Mouse (Mus musculus) gastrocnemius, adult 2 months (tissue): ENCODE data around the gene Senp7. TPM values are rescaled to one million over a fixed set of nuclear protein-coding genes. Genes with fewer than 3 reads are reported as not detected.

Experiments
- DNase-seq: peaks from one replicate; pipeline ENCODE4 v3.0.0; 2022
- H3K27ac ChIP-seq: fragments of 200-600 bp; 2 replicates; pipeline ENCODE4 v1.8.1; 2022; ENCODE audit warnings: mild to moderate bottlenecking
- H3K4me3 ChIP-seq: fragments of 200-600 bp; 2 replicates; pipeline ENCODE4 v1.8.1; 2022; ENCODE audit warnings: mild to moderate bottlenecking, moderate library complexity
- CTCF ChIP-seq: fragments of 200-600 bp; IDR thresholded peaks from 2 replicates; pipeline ENCODE4 v1.8.1; 2022; ENCODE audit warnings: antibody characterized with exemption, mild to moderate bottlenecking, moderate library complexity
- intact Hi-C: fragments of 180-260 bp; cut with DNase I; formaldehyde crosslinking; loops from one replicate; pipeline ENCODE4 v1.15.1; 2025
- total RNA-seq, 2 experiments: library from RNA; stranded (reverse); gene quantifications; 2 replicates each; pipeline ENCODE4 v1.2.3; 2021

Gene Senp7
- total RNA-seq, 2 experiments from 2014 or later = 10.9 to 14.6 TPM

DNA sequence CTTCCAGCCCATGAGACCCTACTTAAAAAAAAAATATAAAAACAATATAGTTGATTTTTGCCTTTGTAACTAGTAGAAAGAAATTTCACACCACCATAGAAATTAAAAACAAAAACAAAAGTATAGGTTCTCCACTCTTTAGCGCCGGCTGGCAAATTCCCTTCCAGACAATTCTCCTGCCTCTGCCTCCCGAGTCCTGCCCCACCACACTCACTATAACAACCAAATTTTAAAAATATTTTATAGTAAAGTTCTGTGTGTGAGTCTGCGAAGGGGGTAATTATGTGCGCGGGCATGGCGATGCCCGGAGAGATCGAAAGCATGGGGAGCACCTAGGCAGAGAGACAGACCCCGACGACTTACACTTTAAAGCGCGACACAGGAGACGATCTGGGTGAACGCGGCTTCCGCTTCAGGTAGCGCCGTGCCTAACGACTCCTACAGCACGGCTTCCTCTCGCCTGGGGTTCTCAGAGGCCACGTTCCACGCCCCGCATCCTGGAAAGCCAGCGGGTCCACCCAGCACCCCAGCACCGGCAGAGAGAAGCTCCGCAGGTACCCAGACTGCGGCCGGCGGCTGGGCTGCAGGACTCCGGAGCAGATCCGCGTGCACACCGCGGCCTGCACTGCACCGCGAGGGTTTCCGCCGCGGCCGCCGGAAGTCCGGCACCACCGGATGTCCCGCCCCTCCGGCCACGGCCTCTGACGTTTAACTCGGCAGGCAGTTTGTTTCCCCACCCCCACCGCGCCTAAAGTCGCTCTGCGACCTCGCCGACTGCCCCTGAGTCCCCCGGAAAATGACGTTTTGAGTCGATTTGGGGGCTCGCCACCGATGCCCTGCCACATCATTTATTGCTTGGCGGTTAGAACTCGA is 10.8 kb upstream of the Senp7 start, which contains the start of gene Trmt10c:
Trmt10c (minus strand) TSS at position 682 of the 873 bp plus-strand sequence.
- no peak for TF ChIP-seq CTCF
- Histone ChIP-seq H3K4me3 (peak within 1 kb of the TSS; percentile 89), H3K27ac (peak within 1 kb of the TSS; percentile 95)
- DNase-seq = peak; percentile 97
- intact Hi-C loops = no loop called here

DNA sequence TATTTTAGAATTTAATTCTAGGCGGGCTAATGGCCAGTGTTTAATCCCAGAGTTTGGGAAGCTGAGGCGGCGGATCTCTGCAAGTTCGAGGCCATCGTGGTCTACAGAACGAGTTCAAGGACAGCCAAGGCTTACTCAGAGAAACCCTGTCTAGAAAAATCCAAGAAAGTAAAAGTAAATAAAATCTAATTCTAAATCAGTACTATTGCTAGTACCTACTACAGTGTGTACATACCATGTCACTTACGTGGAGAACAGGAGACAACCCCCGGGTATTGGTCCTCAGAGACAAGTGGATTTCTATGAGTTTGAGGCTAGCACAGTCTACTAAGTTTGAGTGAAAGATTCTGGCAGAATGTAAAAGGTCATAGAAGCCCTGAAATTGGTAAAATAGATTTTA is 10.0 kb upstream of the Senp7 start:
- TF ChIP-seq CTCF = no peak
- Histone ChIP-seq H3K4me3 (peak overlapping the region; percentile 89), H3K27ac (peak overlapping the region; percentile 95)
- DNase-seq = no peak
- intact Hi-C loops = no loop called here

DNA sequence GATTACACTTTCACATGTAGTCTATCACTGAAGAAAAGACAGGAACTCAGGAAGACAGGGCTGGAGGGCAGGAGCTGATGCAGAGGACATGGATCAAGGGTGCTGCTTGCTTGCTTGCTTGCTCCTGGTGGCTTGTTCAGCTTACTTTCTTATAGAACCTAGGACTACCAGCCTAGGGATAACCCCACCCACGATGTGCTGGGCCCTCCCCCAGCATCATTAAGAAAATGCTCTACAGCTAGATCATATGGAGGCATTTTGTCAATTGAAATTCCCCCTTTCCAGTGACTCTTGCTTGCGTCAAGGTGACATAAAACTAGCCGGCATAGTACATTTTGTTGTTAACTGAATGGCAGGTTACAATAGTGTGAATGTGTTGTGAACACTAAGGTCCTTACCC is 7.8 kb downstream of the Senp7 start:
- H3K27ac ChIP-seq = no peak overlapping the region
- H3K4me3 ChIP-seq = no peak overlapping the region
- no peak for TF ChIP-seq CTCF
- DNase-seq = no peak
- intact Hi-C loops = no loop called here

DNA sequence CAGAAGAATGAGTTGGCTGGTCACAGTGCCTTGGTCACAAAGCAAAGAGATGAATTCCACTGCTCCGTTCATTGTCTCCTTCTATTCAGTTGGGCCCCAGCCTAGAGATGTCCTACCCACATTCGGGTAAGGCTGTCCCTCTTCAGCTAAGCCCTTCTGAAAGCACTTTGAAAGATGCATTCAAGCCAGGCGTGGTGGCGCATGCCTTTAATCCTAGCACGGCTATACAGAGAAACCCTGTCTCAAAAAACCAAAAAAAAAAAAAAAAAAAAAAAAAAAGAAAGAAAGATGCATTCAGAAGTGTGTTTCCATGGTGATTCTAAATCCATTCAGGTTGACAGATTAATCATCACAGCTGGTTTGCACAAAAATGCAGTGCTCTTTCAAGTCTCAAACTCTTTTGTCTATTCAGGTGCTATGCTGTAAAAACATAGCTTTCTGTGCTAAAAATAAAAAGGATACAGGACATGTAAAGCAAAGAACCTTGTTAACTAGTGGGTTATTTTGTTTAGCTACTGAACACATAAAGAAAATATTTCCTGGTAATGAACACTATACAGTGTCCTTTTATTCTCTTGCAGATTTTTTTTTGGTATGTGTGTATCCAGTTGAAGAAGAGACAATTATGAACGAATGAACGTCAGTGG is 8.9 kb downstream of the Senp7 start:
- intact Hi-C loops = no loop called here
- TF ChIP-seq CTCF = no peak
- H3K4me3 ChIP-seq = no peak overlapping the region
- no peak overlapping the region for H3K27ac ChIP-seq
- DNase-seq = no peak

DNA sequence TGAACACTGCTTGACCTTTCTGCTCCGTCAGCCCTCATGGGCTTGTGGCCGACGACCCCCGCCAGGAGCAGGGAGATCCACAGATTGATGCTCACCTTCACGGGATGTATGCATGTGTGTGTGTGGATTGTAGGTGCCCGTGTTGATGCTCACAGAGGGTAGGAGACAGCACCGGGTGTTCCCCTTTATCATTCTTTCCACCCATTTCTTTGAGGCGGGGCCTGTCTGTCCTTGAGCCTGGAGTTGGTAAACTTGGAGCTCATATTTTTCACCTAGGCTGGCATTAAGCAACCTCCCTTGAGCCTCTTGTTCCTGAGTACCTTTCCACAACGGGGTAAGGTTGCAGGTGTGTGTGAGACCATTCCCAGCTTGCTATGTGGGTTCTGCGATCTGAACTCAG is 10.0 kb downstream of the Senp7 start:
- DNase-seq = no peak
- no peak overlapping the region for H3K27ac ChIP-seq
- intact Hi-C loops = no loop called here
- H3K4me3 ChIP-seq = no peak overlapping the region
- TF ChIP-seq CTCF = no peak

DNA sequence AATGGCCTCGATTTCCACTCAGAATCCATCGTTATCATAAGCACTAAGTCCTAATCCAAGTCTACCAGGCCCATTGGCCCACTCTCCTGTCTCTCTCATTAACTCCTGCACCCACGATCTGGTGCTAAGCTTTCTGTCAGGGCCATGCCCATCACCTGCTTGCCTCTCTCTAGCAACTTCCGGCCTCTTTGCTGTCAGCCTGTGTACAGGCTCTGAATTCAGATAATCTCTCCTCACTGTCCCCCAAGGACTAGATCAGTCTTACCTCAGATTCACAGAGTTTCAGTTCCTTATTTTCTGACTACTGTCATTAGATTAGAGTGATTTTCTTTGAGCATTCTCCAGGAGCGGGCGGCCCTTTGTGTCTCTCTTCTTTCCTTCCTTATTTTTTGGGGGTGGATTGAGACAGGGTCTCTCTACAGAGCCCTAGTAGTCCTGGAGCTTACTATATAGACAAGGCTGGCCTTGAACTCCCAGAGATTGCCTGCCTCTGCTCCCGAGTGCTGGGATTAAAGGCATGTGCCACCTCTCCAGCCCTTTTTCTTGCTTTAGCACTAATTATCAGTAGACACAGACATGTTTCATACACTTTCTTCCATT is 14.0 kb downstream of the Senp7 start:
- H3K4me3 ChIP-seq = no peak overlapping the region
- no peak overlapping the region for H3K27ac ChIP-seq
- DNase-seq = no peak
- intact Hi-C loops = no loop called here
- no peak for TF ChIP-seq CTCF

DNA sequence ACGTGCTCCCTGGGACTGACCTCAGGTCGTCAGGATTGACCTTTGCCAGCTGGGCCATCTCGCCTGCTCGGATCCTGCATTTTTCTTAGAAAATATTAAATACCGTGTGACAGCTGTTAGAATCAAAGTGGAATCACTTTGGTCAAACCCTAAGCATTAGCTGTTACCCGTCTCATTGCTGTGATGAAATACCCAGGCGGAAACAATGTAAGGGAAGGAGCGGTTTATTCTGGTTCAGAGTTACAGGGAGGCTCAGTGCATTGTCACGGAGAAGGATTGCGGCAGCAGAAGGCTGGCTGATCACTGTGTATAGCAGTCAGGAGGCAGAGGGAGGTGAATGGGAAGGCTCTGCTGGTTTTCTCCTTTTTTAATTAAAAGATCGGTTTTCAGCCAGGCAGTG is 14.8 kb downstream of the Senp7 start:
- intact Hi-C loops = no loop called here
- Histone ChIP-seq H3K4me3 (no peak overlapping the region), H3K27ac (no peak overlapping the region)
- no peak for TF ChIP-seq CTCF
- DNase-seq = no peak

DNA sequence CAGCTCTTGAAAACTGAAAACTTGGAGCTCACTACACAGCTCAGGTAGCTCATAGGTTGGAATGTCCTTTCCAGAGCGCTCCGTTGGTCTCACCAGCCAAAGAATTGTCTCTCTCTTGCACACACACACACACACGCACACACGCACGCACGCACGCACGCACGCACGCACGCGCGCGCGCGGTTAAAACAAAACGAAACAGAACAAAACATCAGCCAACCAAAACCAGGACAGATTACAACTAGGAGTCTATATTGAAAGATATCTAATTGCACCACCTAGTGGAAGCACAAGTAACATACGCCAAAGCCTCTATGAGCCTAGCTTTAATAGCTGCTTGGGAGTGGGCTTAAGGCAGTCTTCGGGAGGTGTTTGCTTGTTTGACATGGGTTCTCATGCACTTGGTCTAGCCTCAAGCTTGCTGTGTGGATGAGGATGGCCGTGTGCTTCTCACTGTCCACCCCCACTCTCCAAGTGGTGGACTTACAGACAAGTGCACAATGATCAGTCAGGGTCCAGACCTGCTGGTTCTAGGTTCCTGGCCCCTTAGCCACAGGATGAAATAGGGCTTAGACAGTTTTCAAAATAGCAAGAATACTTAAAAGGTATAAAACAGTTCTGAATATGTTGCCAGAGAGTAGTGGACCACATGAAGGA is 16.3 kb downstream of the Senp7 start:
- peak overlapping the region; percentile 76 for H3K27ac ChIP-seq
- peak overlapping the region; percentile 68 for H3K4me3 ChIP-seq
- DNase-seq = peak; percentile 55
- intact Hi-C loops = loop anchor here (1.0 to 2.0 kb wide), 2 partner anchors 100 to 113 kb away; no protein-coding TSS in a partner anchor
- peak; percentile 69 for TF ChIP-seq CTCF

DNA sequence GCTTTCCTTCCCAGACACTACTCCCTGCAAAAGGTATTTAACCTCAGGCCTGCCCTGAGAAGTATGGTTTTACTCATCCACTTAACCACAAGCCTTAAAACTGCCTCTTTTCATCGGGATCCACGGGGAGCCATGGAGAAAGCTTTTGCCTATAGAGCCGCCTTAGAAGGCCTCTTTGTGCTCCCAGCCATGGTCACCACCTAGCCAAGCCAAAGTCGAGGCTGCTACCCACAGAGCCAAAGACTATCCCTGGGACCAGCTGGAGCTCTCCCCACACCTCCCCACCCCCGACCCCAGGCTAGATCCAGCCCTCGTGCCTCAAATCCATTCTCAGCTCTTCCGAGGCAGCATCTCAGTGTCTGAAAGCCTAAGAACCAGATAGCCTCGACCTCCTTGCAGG is 18.0 kb downstream of the Senp7 start:
- TF ChIP-seq CTCF = no peak
- intact Hi-C loops = loop anchor here (5.0 kb wide), 1 partner anchor 66 kb away; no protein-coding TSS in a partner anchor

DNA sequence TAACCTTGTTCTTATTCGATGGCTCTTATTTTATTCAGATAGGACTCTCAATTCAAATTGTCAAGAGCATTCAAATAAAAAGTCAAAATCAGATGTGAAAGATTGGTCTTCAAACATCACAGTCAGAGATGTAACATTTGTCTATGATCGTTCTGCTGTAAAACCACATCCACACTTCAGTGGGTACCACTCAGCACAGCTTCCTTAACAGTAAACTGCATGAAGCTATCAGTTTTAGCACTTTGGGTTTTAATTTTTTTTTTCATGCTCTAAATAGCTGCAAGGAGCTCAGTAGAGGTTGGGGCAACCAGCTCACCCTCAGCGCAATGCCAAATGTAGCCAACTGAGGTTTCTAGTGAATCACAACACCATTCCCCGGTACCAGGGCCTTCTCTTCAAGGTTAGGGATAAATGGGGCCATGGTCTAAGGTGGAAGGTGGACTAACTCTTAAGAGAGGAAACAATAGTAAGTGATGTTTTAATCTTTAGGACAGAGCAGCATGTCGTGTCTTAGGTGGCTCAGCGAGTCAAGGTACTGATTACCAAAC is 20.5 kb downstream of the Senp7 start:
- no peak for DNase-seq
- intact Hi-C loops = loop anchor here (5.0 kb wide), 1 partner anchor 64 kb away; no protein-coding TSS in a partner anchor
- Histone ChIP-seq H3K27ac (no peak overlapping the region), H3K4me3 (no peak overlapping the region)
- TF ChIP-seq CTCF = no peak

More for the DNA sequence above, 18.0 kb downstream of the Senp7 start:
- H3K4me3 ChIP-seq = no peak overlapping the region
- no peak overlapping the region for H3K27ac ChIP-seq
- DNase-seq = no peak

DNA sequence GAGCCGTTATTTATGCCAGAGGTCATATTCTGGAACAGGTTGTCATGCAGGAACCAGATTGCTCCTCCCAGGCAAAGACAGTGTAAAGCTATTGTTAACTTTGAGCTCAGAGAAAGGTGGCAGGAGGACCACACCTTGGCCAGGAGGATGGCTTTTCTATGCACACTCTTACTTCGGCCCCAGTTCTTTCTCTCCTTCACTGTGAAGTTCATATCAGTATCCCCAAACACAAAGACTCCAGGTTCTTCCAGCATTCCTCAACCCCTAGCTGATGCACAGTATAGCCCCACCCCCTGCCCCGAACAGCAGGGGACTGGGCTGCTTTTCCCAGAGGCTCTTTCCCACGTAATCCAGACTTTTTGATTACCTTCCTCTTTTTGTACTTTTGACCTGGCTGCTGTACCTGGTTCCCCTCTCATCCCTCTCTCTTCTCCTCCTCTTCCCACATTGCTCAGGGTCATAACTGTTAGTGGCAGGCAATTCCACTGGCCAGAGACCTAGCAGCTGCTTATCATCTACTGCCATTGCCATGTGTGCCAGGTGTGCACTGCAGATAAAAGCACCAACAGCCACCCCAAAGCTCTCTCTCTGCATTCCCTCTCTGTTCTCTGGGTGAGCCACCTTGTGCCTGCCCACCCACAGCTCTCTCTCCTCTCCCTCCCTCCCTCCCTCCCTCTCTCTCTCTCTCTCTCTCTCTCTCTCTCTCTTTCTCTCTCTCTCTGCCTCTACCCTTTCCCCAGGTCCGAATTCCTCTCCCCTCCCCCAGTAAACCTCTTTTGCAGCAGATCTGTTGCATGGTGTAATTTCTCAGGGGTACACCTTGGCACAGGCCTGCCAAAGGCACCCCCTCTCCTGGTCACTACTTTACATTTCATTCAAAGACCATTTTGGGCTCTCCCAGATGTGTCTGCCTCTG is 23.4 kb downstream of the Senp7 start:
- intact Hi-C loops = no loop called here
- H3K27ac ChIP-seq = no peak overlapping the region

More for the DNA sequence above, 23.4 kb downstream of the Senp7 start:
- H3K4me3 ChIP-seq = no peak overlapping the region
- DNase-seq = no peak
- TF ChIP-seq CTCF = no peak
